Mouse (Mus musculus) embryonic fibroblast, embryonic 13.5 days (primary cell): ENCODE results near the gene Lilrb4a. TPM values are rescaled to one million over a fixed set of nuclear protein-coding genes. Genes with fewer than 3 reads are reported as not detected.
"Not testable (repeated sequence)": the region's sequence is repeated elsewhere in the genome, so short reads cannot be mapped to it uniquely, and the experiment has no call there.

Experiments
- H3K27ac ChIP-seq: 2 replicates; pipeline ENCODE4 v1.5.1; 2012; ENCODE audit warnings: low read length, control low read depth, inconsistent platforms; ENCODE audit not compliant: insufficient read depth
- H3K4me1 ChIP-seq: 2 replicates; pipeline ENCODE4 v1.6.1; 2011; ENCODE audit warnings: low read length; ENCODE audit not compliant: control insufficient read depth, insufficient read depth
- H3K4me3 ChIP-seq: 2 replicates; pipeline ENCODE4 v1.5.1; 2011; ENCODE audit warnings: mild to moderate bottlenecking, control low read depth, low read length; ENCODE audit not compliant: insufficient read depth
- CTCF ChIP-seq: IDR thresholded peaks from 2 replicates; pipeline ENCODE4 v1.5.1; 2011; ENCODE audit warnings: mild to moderate bottlenecking, control low read depth, low read length, moderate library complexity, borderline replicate concordance; ENCODE audit not compliant: insufficient read depth
- POLR2A ChIP-seq: IDR thresholded peaks from 2 replicates; pipeline ENCODE4 v1.6.1; 2011; ENCODE audit warnings: low read depth, mild to moderate bottlenecking, control low read depth, low read length, moderate library complexity
- polyA plus RNA-seq: library from polyadenylated mRNA; stranded (reverse); fragments of >200 nt; gene quantifications from 2 replicates; pipeline ENCODE4 v1.2.4, GENCODE M21; 2011; ENCODE audit warnings: low read depth; ENCODE audit not compliant: missing spikeins, insufficient read length

Lilrb4a gene
- polyA plus RNA-seq: 0.62 and 6.0 TPM in 2 replicates

DNA sequence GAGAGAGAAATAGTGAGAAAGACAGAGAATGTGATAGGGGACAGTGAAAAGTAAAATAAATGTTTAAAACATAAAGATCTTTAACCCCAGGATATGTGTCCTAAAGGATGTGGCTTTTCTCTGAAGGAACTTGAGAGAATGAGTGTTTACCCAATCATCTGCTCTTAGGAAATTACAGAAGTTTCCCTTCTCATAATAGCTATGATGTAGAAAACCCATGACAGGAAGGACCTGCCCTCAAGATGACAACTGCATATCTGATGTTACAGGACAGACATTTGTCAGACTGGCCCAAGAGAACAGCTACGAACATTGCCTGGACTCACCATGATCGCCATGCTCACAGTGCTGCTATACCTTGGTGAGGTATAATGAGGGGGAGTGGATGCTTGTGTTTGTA lies at the start of gene Lilrb4a:
Gene Lilrb4a (plus strand): TSS at position 266 of the 400 bp plus-strand sequence.
- H3K4me3 ChIP-seq, H3K4me1 ChIP-seq, H3K27ac ChIP-seq: not testable (repeated sequence)

DNA sequence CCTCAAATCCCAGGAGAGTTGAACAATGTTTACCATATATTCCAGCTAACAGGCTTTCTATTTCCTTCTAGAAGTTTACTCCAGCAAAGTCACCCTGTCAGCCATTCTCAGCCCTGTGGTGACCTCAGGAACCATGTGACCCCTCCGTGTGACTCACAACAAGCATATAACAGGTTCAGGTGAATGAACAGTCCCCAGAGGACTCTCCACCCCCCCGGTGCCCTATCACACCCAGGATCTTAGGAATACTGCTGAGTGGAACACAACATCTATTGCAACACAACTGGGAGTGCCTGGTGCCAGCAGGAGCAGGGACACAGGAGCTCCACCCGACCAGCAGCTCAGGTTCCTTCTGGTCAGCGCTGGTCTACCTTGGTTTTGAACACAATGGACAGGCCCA lies 39.1 kb upstream of the Lilrb4a start:
- TF ChIP-seq CTCF (no peak), POLR2A (no peak)
- Histone ChIP-seq H3K27ac (no peak overlapping the region), H3K4me1 (no peaks in the 10 kb centered on the region), H3K4me3 (no peak overlapping the region)

DNA sequence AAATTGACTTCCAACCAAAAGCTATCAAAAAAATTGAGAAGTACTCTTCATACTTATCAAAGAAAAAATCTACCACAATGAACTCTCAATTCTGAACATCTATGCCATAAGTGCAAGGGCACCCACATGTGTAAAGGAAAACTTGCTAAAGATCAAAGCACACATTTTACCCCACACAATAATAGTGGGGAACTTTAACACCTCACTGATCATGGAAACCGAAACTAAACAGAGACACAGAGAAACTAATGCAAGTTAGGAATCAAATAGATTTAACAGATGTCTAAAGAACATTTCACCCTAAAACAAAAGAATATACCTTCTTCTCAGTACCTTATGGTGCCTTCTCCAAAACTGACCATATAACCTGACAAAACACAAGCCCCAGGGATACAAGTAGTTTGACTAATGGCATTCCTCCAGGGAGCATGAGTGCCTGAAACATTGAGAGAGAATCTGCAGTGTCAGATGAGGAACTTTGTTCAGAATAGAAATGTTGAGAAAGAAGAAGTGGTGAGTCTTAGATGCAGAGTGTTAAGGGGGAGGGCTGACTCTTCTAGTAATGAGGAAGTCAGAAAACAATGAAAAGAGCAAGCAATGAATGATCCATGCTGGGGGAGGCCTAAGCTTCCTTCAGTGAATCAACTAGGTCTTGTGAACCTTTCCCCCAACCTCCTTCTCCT lies 37.0 kb upstream of the Lilrb4a start:
- TF ChIP-seq POLR2A (no peak), CTCF (no peak)
- no peak overlapping the region for H3K4me3 ChIP-seq

DNA sequence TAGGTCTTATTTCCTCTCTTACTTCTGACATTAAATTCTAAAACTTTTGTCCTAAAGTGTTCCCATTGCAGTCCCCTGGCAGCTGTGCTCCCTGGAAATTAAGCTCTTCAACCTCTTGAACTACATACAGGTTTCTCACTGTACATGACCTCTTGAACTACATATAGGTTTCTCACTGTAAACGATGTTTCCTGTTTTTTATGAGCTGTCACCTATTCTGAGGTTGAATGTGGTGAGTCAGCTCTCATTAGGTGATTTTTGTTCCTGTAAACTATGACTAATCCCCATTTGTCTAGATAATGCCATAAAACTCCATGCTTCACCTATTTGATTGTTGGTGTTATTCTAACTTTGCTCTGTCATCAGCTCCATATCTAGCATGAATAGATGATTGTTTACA lies 36.4 kb upstream of the Lilrb4a start:
- H3K4me1 ChIP-seq: no peaks in the 10 kb centered on the region
- no peak for TF ChIP-seq CTCF
- no peak for TF ChIP-seq POLR2A
- no peak overlapping the region for H3K27ac ChIP-seq
- H3K4me3 ChIP-seq: no peak overlapping the region

More for the DNA sequence above, 37.0 kb upstream of the Lilrb4a start:
- Histone ChIP-seq H3K4me1 (no peaks in the 10 kb centered on the region), H3K27ac (no peak overlapping the region)

GRCm38 (mm10) chr10:51455762-51456161 lies 35.0 kb upstream of the Lilrb4a start:
- no peak for TF ChIP-seq POLR2A
- TF ChIP-seq CTCF: no peak
- Histone ChIP-seq H3K4me3 (no peak overlapping the region), H3K4me1 (no peaks in the 10 kb centered on the region), H3K27ac (no peak overlapping the region)

GRCm38 (mm10) chr10:51456369-51456768 lies 34.4 kb upstream of the Lilrb4a start:
- no peaks in the 10 kb centered on the region for H3K4me1 ChIP-seq
- no peak for TF ChIP-seq CTCF
- TF ChIP-seq POLR2A: no peak
- H3K4me3 ChIP-seq: no peak overlapping the region
- no peak overlapping the region for H3K27ac ChIP-seq

- H3K27ac ChIP-seq, H3K4me3 ChIP-seq, H3K4me1 ChIP-seq: not testable (repeated sequence)
Observed at GRCm38 (mm10) chr10:51463800-51464199, 27.0 kb upstream of the Lilrb4a start.

GRCm38 (mm10) chr10:51480397-51480796 lies 10.4 kb upstream of the Lilrb4a start, which contains the start of the genes Gm49339 and Lilr4b:
TSS of gene Gm49339 (plus strand) at chr10:51480612.
TSS of gene Lilr4b (plus strand) at chr10:51480632.
- not testable (repeated sequence) for H3K4me1 ChIP-seq, H3K4me3 ChIP-seq, H3K27ac ChIP-seq

GRCm38 (mm10) chr10:51520021-51520420 lies 29.3 kb downstream of the Lilrb4a start:
- no peak for TF ChIP-seq CTCF
- TF ChIP-seq POLR2A: no peak
- no peak overlapping the region for H3K27ac ChIP-seq
- H3K4me3 ChIP-seq: no peak overlapping the region
- H3K4me1 ChIP-seq: no peaks in the 10 kb centered on the region

- Histone ChIP-seq H3K27ac (no peak overlapping the region), H3K4me3 (no peak overlapping the region), H3K4me1 (no peaks in the 10 kb centered on the region)
- TF ChIP-seq CTCF (no peak), POLR2A (no peak)
Observed at GRCm38 (mm10) chr10:51521453-51521852, 30.7 kb downstream of the Lilrb4a start.

GRCm38 (mm10) chr10:51526090-51526489 lies 35.3 kb downstream of the Lilrb4a start:
- Histone ChIP-seq H3K4me1 (no peaks in the 10 kb centered on the region), H3K4me3 (no peak overlapping the region), H3K27ac (no peak overlapping the region)
- TF ChIP-seq POLR2A: no peak
- TF ChIP-seq CTCF: no peak
